Mouse (Mus musculus): ENCODE data around the gene Slc5a10.

- TF ChIP-seq POLR2A (IDR thresholded peaks at IDR 0.05; ENCODE audit: borderline replicate concordance, low read depth, low read length) (no peak), CTCF (IDR thresholded peaks at IDR 0.05; ENCODE audit: low read depth, low read length) (no peak)
Measured at GRCm38 (mm10) chr11:61667248-61667647, 53.4 kb downstream of the Slc5a10 start.
